Mouse (Mus musculus) cortical plate, adult 2 months (tissue): ENCODE measurements at regions not wholly inside any gene's neighbourhood (a gene's known extent, or its start where the extent isn't known, plus 50 kb on each side); places are given as distances from the start of the nearest gene placed in this dataset.

Source experiments
- CTCF ChIP-seq: fragments of 200-500 bp; IDR thresholded peaks from 2 replicates; pipeline ENCODE4 v1.5.1; 2011; ENCODE audit warnings: mild to moderate bottlenecking, control low read depth, low read length; ENCODE audit not compliant: insufficient read depth; ENCODE audit errors: extremely low read depth
- POLR2A ChIP-seq: fragments of 200-500 bp; IDR thresholded peaks from 2 replicates; pipeline ENCODE4 v1.6.1; 2011; ENCODE audit warnings: mild to moderate bottlenecking, low read length, control low read depth; ENCODE audit not compliant: insufficient read depth; ENCODE audit errors: extremely low read depth

DNA sequence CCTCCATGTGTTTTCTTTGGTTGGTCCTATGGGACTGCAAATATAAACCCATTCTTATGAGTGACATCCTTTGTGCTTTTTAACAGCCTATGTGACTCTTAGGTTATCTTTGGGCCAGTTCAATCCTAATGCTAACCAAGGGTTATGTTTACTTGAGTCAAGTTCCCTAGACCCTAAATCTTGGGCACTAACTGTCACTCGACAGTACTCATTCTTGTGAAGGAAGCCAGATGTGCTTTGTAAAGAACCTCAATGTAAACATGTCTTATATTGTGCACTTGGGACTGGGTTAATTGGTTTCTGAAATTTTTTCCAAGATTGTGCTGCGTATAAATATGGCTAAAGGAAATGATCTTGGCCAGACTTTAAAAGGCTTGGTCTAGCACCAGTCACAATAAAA lies 939.0 kb upstream of the Mdga2 start:
- TF ChIP-seq CTCF = no peak
- no peak for TF ChIP-seq POLR2A
